Mouse (Mus musculus): Measurements from ENCODE around the gene D630039A03Rik. TPM values are rescaled to one million over a fixed set of nuclear protein-coding genes. Genes with fewer than 3 reads are reported as not detected.

The D630039A03Rik gene
- total RNA-seq, 2 experiments from 2014 or later = 0.20 to 0.43 TPM

Other genes with a start within 250 kb of the D630039A03Rik start
- 100 to 1,000 TPM; 110 to 116 TPM for gene Akap2, start 198.6 kb downstream of the D630039A03Rik start, total RNA-seq (2021)
- 100 to 1,000 TPM; 129 to 140 TPM for gene Txn1, start 40.1 kb upstream of the D630039A03Rik start, total RNA-seq (2021)
- gene Txndc8, start 92.8 kb upstream of the D630039A03Rik start, total RNA-seq (2021) = not detected

Measured in heart, postnatal 14 days (tissue).